In the genomic region with DNA sequence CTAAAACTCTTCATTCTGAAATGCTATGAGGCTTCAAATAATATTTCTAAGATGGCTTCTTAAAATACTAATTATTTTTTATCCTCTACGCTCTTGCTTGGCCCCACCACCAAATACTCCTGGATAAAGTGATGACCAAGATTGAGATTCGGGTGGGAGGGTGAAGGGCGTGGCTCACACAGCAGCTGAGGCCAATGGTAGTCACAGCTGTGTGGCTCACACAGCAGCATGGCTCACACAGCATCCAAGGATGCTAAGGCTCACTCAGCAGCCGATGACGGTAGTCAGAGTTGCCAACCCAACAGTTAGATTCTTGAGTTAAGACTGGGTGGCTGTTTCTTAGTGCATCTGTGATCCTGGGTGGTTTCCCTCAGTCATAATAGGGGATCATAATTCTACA, we compare ENCODE assay signal across 49 mouse cellular contexts. TPM values are rescaled to one million over a fixed set of nuclear protein-coding genes. Genes with fewer than 3 reads are reported as not detected.
"Had no signal": no experiment of that assay in that cellular context is flagged by ENCODE, and none has a peak within 500 bp of the region (broad histone marks: within the 10 kb centered on the region; RNA-seq: fewer than 3 reads in every experiment).

No protein-coding gene starts in this region.

- H3K27me3 ChIP-seq: heart, embryonic 12.5 days; heart, embryonic 13.5 days; heart, embryonic 15.5 days; hindbrain, embryonic 12.5 days; hindbrain, embryonic 13.5 days; hindbrain, embryonic 15.5 days; intestine, embryonic 15.5 days; kidney, embryonic 15.5 days had no signal

- H3K4me3 ChIP-seq: heart, embryonic 12.5 days; heart, embryonic 13.5 days; heart, embryonic 15.5 days; hindbrain, embryonic 10.5 days; hindbrain, embryonic 12.5 days; hindbrain, embryonic 13.5 days; hindbrain, embryonic 15.5 days; intestine, embryonic 15.5 days; kidney, embryonic 15.5 days; layer of hippocampus, adult 2 months; left cerebral cortex, adult 2 months had no signal

- H3K36me3 ChIP-seq: heart, embryonic 12.5 days; heart, embryonic 13.5 days; heart, embryonic 15.5 days; hindbrain, embryonic 10.5 days; hindbrain, embryonic 12.5 days; hindbrain, embryonic 13.5 days; hindbrain, embryonic 15.5 days; intestine, embryonic 15.5 days; kidney, embryonic 15.5 days had no signal

- H3K4me2 ChIP-seq: heart, embryonic 11.5 days; heart, embryonic 12.5 days; heart, embryonic 13.5 days; heart, embryonic 15.5 days; hindbrain, embryonic 12.5 days; hindbrain, embryonic 13.5 days; hindbrain, embryonic 14.5 days; hindbrain, embryonic 15.5 days; intestine, embryonic 15.5 days; kidney, embryonic 15.5 days had no signal

- DNase-seq: heart, postnatal 10 days; heart, postnatal 14 days; heart, postnatal 36 days; heart, postnatal 4 days; kidney, adult 11 months; kidney, adult 18-20 months; kidney, adult 2 months; kidney, adult 8-10 months; kidney, adult 9 months; kidney, postnatal 10 days; kidney, postnatal 14 days; kidney, postnatal 25 days; kidney, postnatal 36 days; kidney, postnatal 4 days; layer of hippocampus, adult 9-11 months; layer of hippocampus, postnatal 36 days had no signal

- H3K27ac ChIP-seq: heart, embryonic 13.5 days; heart, embryonic 15.5 days; hindbrain, embryonic 10.5 days; hindbrain, embryonic 12.5 days; hindbrain, embryonic 13.5 days; hindbrain, embryonic 14.5 days; hindbrain, embryonic 15.5 days; hindbrain, postnatal 0 days; intestine, embryonic 15.5 days; kidney, embryonic 15.5 days; kidney, postnatal 0 days; layer of hippocampus, adult 2 months; left cerebral cortex, adult 2 months had no signal

RNA-seq across cellular contexts. Expression of gene Anapc15-ps, which starts 30.5 kb away (rescaled TPM):
- total RNA-seq: heart, postnatal 10 days; heart, postnatal 14 days; heart, postnatal 25 days; heart, postnatal 36 days; heart, postnatal 4 days; hematopoietic stem cell, adult 5-6 weeks; hindbrain, postnatal 0 days; layer of hippocampus, adult 18-20 months; layer of hippocampus, adult 2 months; layer of hippocampus, adult 8-10 months; layer of hippocampus, postnatal 10 days; layer of hippocampus, postnatal 14 days; layer of hippocampus, postnatal 25 days; layer of hippocampus, postnatal 36 days; left cerebral cortex, adult 18-20 months; left cerebral cortex, adult 2 months had no signal
- polyA plus RNA-seq: heart, embryonic 11.5 days; heart, embryonic 12.5 days; heart, embryonic 13.5 days; heart, embryonic 14.5 days; heart, embryonic 15.5 days; heart, postnatal 0 days; hindbrain, embryonic 10.5 days; hindbrain, embryonic 11.5 days; hindbrain, embryonic 12.5 days; hindbrain, embryonic 13.5 days; hindbrain, embryonic 14.5 days; hindbrain, embryonic 15.5 days; hindbrain, postnatal 0 days; inflammation-experienced regulatory T-cells, adult 6 months; intestine, embryonic 14.5 days; intestine, embryonic 15.5 days; intestine, embryonic 16.5 days; intestine, postnatal 0 days; kidney, adult 2 months; kidney, embryonic 14.5 days; kidney, embryonic 16.5 days; kidney, postnatal 0 days; large intestine, adult 2 months had no signal
